Mouse (Mus musculus) mature B cell (primary cell): ENCODE results near the gene Hsp90b1.
"Not testable (repeated sequence)": the region's sequence is repeated elsewhere in the genome, so short reads cannot be mapped to it uniquely, and the experiment has no call there.

ENCODE experiments used
- in situ Hi-C: fragments of 300-500 bp; cut with MboI; formaldehyde crosslinking; loops from 2 replicates; pipeline ENCODE4 v1.14.3; 2019

Hsp90b1 gene

GRCm38 (mm10) chr10:86705318-86705921, at the start of gene Hsp90b1, which contains the start of gene Ttc41:
TSS of gene Hsp90b1 (minus strand) at chr10:86705509.
TSS of gene Ttc41 (plus strand) at chr10:86705811.
- in situ Hi-C loops: no loop called here

GRCm38 (mm10) chr10:86744306-86744705, 39.0 kb upstream of the Hsp90b1 start:
- in situ Hi-C loops: loop anchor here (25.0 kb wide), 1 partner anchor 257 kb away; the partner anchor contains the start of gene Syn3

- in situ Hi-C loops: loop anchor here (25.0 kb wide), 1 partner anchor 256 kb away; the partner anchor contains the start of gene Syn3
Measured at GRCm38 (mm10) chr10:86742918-86743317, 37.6 kb upstream of the Hsp90b1 start.

GRCm38 (mm10) chr10:86735036-86735435, 29.7 kb upstream of the Hsp90b1 start:
- in situ Hi-C loops: loop anchor here (25.0 kb wide), 1 partner anchor 248 kb away; the partner anchor contains the start of gene Syn3

- in situ Hi-C loops: loop anchor here (25.0 kb wide), 1 partner anchor 244 kb away; the partner anchor contains the start of gene Syn3
Measured at GRCm38 (mm10) chr10:86731500-86731863, 26.2 kb upstream of the Hsp90b1 start.

DNA sequence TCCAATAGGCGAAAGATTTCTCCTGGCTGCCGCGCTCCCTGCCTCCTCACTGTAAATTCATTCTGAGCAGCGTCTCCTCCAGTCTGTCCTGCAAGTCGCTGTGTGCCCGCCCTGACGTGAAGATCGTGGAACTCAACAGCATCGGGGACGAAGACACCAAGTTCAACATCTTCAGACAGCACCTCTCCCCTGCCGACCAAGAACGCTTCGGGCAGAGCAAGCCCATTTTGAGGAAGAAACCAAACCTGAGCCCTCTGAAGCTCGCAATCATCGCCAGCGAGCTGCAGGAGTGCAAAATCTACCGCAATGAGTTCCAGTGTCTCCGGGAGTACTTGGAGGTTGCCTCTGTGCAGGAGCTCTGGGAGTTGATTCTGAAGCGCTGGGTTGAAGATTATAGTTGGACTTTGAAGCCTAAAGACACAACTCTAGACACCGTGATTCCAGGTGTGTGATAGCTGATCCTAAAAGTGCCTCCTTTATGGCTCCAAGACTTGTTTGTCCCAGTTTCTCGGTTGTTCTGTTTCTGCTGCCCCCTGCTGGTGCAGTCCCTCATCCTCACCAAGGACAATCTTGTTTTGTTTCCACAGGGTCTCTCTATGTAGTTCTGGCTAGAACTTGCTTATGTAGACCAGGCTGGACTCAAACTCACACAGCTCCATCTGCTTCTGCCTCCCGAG, 25.7 kb upstream of the Hsp90b1 start:
- in situ Hi-C loops: loop anchor here (25.0 kb wide), 1 partner anchor 244 kb away; the partner anchor contains the start of gene Syn3

- in situ Hi-C loops: loop anchor here (25.0 kb wide), 1 partner anchor 241 kb away; the partner anchor contains the start of gene Syn3
Measured at GRCm38 (mm10) chr10:86728176-86728575, 22.9 kb upstream of the Hsp90b1 start.

GRCm38 (mm10) chr10:86727548-86727980, 22.3 kb upstream of the Hsp90b1 start:
- in situ Hi-C loops: loop anchor here (25.0 kb wide), 1 partner anchor 240 kb away; the partner anchor contains the start of gene Syn3

DNA sequence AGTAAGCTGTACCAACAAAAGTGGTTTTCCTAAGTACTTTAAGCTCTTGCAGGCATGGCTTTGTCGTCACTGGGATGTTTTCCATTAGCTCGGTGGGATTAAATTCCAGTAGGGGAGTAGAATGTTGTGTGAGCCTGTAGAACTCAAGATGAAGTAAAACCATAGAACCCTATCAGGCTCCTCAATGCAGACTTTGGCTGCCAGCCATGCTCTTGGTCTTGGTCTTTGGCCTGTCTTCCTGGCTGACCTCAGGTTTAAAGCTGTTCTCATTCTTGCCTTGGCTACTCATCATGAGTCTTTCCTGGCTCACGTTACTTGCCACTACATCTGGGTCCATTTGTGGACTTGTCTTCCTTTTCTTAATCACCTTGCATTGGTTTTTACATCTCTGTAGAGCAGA, 6.8 kb upstream of the Hsp90b1 start:
- in situ Hi-C loops: no loop called here

- in situ Hi-C loops: no loop called here
Measured at GRCm38 (mm10) chr10:86707134-86707533, 1.8 kb upstream of the Hsp90b1 start.

- in situ Hi-C loops: no loop called here
Measured at GRCm38 (mm10) chr10:86705922-86706752, 828 bp upstream of the Hsp90b1 start.

DNA sequence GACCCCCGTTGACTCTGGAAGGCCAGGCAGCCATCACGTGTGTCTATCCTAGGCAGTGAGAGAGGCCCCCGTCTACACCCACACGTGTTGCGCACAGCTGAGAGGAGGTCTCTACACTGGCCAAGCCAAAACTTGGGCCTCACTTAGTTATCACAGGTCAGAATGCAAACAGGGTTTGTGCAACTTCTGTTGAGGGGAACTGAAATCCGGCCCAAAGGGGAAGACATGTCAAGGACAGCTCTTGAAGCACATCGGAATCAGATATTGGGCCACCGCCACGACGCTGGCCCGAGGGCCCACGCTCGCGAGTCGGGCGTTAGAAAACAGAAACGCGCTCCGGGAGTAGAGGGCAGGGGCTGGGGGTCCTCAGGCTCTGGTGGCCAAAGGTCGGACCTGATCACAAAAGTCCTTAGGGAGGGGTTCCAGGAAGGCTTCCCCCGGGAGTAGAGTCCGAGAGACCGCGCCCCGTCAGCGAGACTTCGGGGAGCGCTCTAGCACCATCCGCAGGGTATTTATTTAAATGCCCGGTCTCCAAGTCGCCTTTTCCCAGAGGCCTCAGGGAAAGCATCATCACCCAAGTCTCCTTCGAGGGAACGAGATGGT, 619 bp downstream of the Hsp90b1 start:
- in situ Hi-C loops: no loop called here

DNA sequence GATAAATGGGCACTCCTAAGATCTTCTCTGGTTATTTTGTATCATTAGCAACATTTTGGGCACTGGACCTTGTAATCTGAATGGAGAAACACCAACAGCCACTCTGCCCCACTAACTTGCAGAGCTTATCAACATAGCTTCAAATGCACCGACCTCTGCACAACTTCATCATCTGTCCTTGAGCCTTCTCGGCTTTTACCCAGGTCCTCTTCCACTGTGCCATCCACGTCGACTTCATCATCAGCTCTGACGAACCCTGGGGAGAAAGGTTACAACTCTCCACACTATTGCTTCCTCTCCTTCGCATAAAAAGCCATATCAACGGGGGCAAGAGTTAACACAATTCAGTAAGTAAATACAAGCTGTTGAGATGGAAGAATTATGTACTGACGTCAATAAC, 1.2 kb downstream of the Hsp90b1 start:
- in situ Hi-C loops: no loop called here

DNA sequence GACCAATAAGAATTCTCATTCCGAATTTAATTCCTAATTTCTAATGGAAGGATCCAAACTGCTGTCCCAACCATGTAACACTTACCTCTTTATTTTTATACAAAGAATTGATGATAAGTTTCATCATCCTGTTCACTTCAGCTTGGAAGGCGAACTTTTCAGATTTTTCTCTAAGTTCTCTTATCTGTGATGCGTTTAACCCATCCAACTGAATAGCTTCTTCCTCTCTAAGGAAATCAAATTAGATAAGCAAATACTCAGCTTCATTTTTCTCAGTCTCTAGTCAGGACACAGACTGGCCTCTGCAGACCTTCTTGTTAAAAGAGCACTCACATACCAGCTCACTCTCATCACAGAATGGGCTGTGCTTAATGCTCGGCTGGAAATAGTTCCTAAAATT, 1.9 kb downstream of the Hsp90b1 start:
- in situ Hi-C loops: no loop called here

GRCm38 (mm10) chr10:86702312-86702920, 2.9 kb downstream of the Hsp90b1 start:
- in situ Hi-C loops: no loop called here

GRCm38 (mm10) chr10:86700973-86701372, 4.3 kb downstream of the Hsp90b1 start:
- in situ Hi-C loops: no loop called here

GRCm38 (mm10) chr10:86700251-86700650, 5.1 kb downstream of the Hsp90b1 start:
- in situ Hi-C loops: no loop called here

- in situ Hi-C loops: not testable (repeated sequence)
Measured at GRCm38 (mm10) chr10:86686017-86686360, 19.3 kb downstream of the Hsp90b1 start.

DNA sequence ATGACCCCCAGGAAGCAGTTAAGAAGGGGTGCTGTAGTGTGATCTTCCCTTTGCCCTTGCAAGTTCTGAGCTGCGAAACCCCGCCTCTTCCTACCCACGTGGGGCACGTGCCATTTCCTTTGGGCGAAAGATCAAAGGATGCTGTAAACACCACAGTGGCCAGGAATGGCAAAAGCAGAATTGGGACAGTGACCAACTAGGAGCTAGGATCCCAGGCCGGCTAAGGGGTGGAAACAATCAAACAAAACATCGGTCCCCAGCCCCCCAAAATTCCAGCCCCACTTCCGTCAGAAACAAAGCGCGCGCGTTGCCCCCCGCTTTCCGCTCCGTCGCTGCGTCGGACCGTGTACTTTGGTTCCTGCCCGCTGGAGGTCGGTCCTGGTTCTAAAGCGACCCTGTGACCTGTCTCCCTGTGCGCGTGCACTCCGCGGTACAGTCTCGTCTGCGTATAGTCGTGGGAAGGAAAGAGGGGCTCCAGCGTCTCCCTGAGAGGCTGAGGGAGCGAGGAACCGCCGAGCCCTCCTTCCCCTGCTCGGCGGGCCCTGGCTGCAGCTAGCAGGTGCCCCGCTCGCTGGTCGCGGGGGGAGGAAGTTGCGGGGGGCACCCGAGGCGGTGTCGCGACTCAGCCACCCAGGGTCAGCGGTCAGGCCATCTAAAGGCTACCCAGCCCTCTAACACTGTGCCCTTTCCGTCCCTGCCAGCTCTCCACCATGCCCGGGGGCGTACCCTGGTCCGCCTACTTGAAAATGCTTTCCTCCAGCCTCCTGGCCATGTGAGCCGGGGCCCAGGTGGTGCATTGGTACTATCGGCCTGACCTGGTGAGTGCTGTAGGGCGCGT, 19.9 kb downstream of the Hsp90b1 start:
- in situ Hi-C loops: not testable (repeated sequence)

GRCm38 (mm10) chr10:86684797-86685178, 20.5 kb downstream of the Hsp90b1 start:
- in situ Hi-C loops: not testable (repeated sequence)
